Mouse (Mus musculus) limb, embryonic 14.5 days (tissue): Measurements from ENCODE around the gene Robo2. TPM values are rescaled to one million over a fixed set of nuclear protein-coding genes. Genes with fewer than 3 reads are reported as not detected.
A peak's percentile ranks its signal among the peaks of the same experiment; 100 is the strongest.

ENCODE experiments used
- ATAC-seq: fragments of 200-750 bp; cut with Nextera tagmentation; 2 replicates; pipeline ENCODE4 v1.8.0; 2017; ENCODE audit warnings: low read depth, moderate number of reproducible peaks, moderate TSS enrichment; ENCODE audit not compliant: low FRiP score
- DNase-seq: peaks from one replicate; pipeline ENCODE4 v3.0.0-alpha.2; 2015; ENCODE audit warnings: low spot score
- H3K27ac ChIP-seq: fragments of 300-500 bp; sonication (generic); replicated peaks from 2 replicates; pipeline ENCODE4 v1.5.1; 2014; ENCODE audit warnings: low read depth, mild to moderate bottlenecking, low read length, moderate library complexity, mixed read lengths
- H3K27me3 ChIP-seq: fragments of 300-500 bp; sonication (generic); 2 replicates; pipeline ENCODE4 v1.6.1; 2014; ENCODE audit warnings: low read length, mixed read lengths; ENCODE audit not compliant: control insufficient read depth, insufficient read depth
- H3K36me3 ChIP-seq: fragments of 300-500 bp; sonication (generic); 2 replicates; pipeline ENCODE4 v1.6.1; 2014; ENCODE audit warnings: mild to moderate bottlenecking, low read length, moderate library complexity, mixed read lengths; ENCODE audit not compliant: control insufficient read depth, insufficient read depth
- H3K4me1 ChIP-seq: fragments of 300-500 bp; sonication (generic); 2 replicates; pipeline ENCODE4 v1.6.1; 2014; ENCODE audit warnings: antibody characterized with exemption, low read length, mixed read lengths; ENCODE audit not compliant: control insufficient read depth, insufficient read depth
- H3K4me2 ChIP-seq: fragments of 300-500 bp; sonication (generic); replicated peaks from 2 replicates; pipeline ENCODE4 v1.6.1; 2014; ENCODE audit warnings: low read depth, mild to moderate bottlenecking, low read length, moderate library complexity; ENCODE audit not compliant: severe bottlenecking
- H3K4me3 ChIP-seq: fragments of 300-500 bp; sonication (generic); replicated peaks from 2 replicates; pipeline ENCODE4 v1.5.1; 2014; ENCODE audit warnings: low read length
- H3K9ac ChIP-seq: fragments of 300-500 bp; sonication (generic); 2 replicates; pipeline ENCODE4 v1.6.1; 2014; ENCODE audit warnings: mild to moderate bottlenecking, low read depth, low read length, moderate library complexity; ENCODE audit not compliant: severe bottlenecking
- H3K9me3 ChIP-seq: fragments of 300-500 bp; sonication (generic); 2 replicates; pipeline ENCODE4 v1.6.1; 2016; ENCODE audit warnings: low read length; ENCODE audit not compliant: control insufficient read depth
- POLR2A ChIP-seq: fragments of 200-500 bp; IDR thresholded peaks from 2 replicates; pipeline ENCODE4 v1.8.0; 2012; ENCODE audit warnings: inconsistent platforms, mild to moderate bottlenecking, moderate library complexity, borderline replicate concordance; ENCODE audit not compliant: insufficient read depth, insufficient read length; ENCODE audit errors: extremely low read depth
- WGBS: fragments of 180-500 bp; shearing (Covaris S2); extraction: QIAGEN DNeasy Blood & Tissue Kit; methylation state at CpG from one replicate; pipeline ENCODE4 v1.1.7; 2014; 5-methylcytosine and 5-hydroxymethylcytosine counted together
- polyA plus RNA-seq, 2 experiments: library from polyadenylated mRNA; depleted of rRNA in 1 of 2; stranded (reverse) in 1 of 2; unstranded in 1 of 2; fragments of >200 nt; fragmentation: Nextera tagmentation in 1 of 2; extraction: Ambion mirVana in 1 of 2; gene quantifications; 2 replicates each; pipeline versions ENCODE4 v1.2.1 to v1.2.3; 2012 to 2014

Robo2 gene
- polyA plus RNA-seq, 2 experiments: 52.6 to 68.8 TPM

- no peak for DNase-seq
- Histone ChIP-seq H3K27ac (no peak overlapping the region), H3K4me1 (0 out of 2 replicates have a peak, but pooled peaks cover 2% of the 10 kb centered on the region), H3K4me2 (peak overlapping the region; percentile 80), H3K9ac (peak overlapping the region; percentile 67), H3K4me3 (peak overlapping the region; percentile 71), H3K9me3 (no peaks in the 10 kb centered on the region), H3K27me3 (no peaks in the 10 kb centered on the region), H3K36me3 (no peaks in the 10 kb centered on the region; the same call in 1 of the 2 replicates)
- 12% methylated on average over 6 of the region's 6 CpGs for WGBS
- no peak for TF ChIP-seq POLR2A
- ATAC-seq: no peak
Measured at GRCm38 (mm10) chr16:74410125-74410524, 1.5 kb downstream of the Robo2 start.

- H3K4me2 ChIP-seq: peak overlapping the region; percentile 80
- 0 out of 2 replicates have a peak, but pooled peaks cover 2% of the 10 kb centered on the region for H3K4me1 ChIP-seq
- 44% methylated on average over 4 of the region's 4 CpGs for WGBS
- H3K27me3 ChIP-seq: no peaks in the 10 kb centered on the region
- peak overlapping the region; percentile 44 for H3K9ac ChIP-seq
- no peak for TF ChIP-seq POLR2A
- H3K27ac ChIP-seq: no peak overlapping the region
- H3K9me3 ChIP-seq: no peaks in the 10 kb centered on the region
- peak overlapping the region; percentile 71 for H3K4me3 ChIP-seq
- DNase-seq: no peak
- H3K36me3 ChIP-seq: no peaks in the 10 kb centered on the region; the same call in 1 of the 2 replicates
- no peak for ATAC-seq
Measured at GRCm38 (mm10) chr16:74409548-74409947, 2.1 kb downstream of the Robo2 start.

DNA sequence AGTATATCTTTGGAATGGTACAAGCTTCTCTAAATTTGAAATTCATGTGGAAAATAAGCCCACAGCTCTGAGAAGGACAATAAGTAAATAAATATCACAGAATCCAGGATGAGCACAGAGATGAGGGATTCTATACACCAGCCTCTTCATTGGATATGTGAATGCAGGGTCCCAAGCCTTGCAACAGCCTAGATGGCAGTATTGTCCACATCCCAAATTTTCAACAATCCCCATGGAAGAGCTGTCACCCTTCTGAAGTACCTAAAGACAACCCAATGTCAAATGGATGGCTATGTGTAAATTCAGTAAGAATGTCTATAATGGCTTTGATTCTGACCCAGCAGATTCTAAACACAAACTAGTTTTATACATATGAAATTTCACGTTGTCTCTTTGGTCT, 3.1 kb downstream of the Robo2 start:
- no peak for DNase-seq
- no peak for TF ChIP-seq POLR2A
- ATAC-seq: no peak
- peak overlapping the region; percentile 31; the same call in 1 of the 2 replicates for H3K9ac ChIP-seq
- no peaks in the 10 kb centered on the region for H3K9me3 ChIP-seq
- peak overlapping the region; percentile 80 for H3K4me2 ChIP-seq
- 0 out of 2 replicates have a peak, but pooled peaks cover 2% of the 10 kb centered on the region for H3K4me1 ChIP-seq
- no peaks in the 10 kb centered on the region; the same call in 1 of the 2 replicates for H3K36me3 ChIP-seq
- H3K27ac ChIP-seq: no peak overlapping the region
- WGBS: 31% methylated on average over 1 of the region's 1 CpGs
- no peaks in the 10 kb centered on the region for H3K27me3 ChIP-seq
- H3K4me3 ChIP-seq: peak overlapping the region; percentile 71

GRCm38 (mm10) chr16:74397291-74397690, 14.3 kb downstream of the Robo2 start:
- DNase-seq (no peak), ATAC-seq (no peak)
- Histone ChIP-seq H3K4me1 (0 out of 2 replicates have a peak, but pooled peaks cover 10% of the 10 kb centered on the region), H3K27ac (no peak overlapping the region), H3K9ac (no peak overlapping the region), H3K27me3 (no peaks in the 10 kb centered on the region), H3K4me3 (no peak overlapping the region), H3K36me3 (no peaks in the 10 kb centered on the region), H3K4me2 (no peak overlapping the region), H3K9me3 (no peaks in the 10 kb centered on the region)
- 78% methylated on average over 2 of the region's 2 CpGs for WGBS
- TF ChIP-seq POLR2A: no peak

DNA sequence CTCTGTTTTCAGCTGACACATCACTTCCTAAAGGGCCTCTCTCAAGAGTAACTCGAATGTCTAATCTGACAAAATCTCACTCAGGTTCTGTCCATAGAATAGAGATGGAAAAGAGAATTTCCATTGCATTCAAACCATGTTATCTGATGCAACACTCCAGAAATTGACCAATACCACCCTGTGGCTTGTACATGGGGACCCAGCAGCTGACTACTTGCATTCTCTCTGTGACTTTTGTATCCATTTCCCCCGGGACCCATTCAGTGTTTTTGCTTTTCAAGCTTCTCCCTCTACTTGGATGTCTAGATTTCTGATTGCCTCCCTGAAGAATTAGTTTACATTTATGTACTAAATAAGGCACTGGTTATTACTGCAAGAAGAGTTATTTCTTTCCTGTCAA, 15.9 kb downstream of the Robo2 start:
- H3K4me3 ChIP-seq: no peak overlapping the region
- 91% methylated on average over 2 of the region's 2 CpGs for WGBS
- 0 out of 2 replicates have a peak, but pooled peaks cover 10% of the 10 kb centered on the region for H3K4me1 ChIP-seq
- H3K9me3 ChIP-seq: no peaks in the 10 kb centered on the region
- H3K4me2 ChIP-seq: no peak overlapping the region
- no peak overlapping the region for H3K27ac ChIP-seq
- TF ChIP-seq POLR2A: no peak
- H3K9ac ChIP-seq: no peak overlapping the region
- ATAC-seq: no peak
- no peaks in the 10 kb centered on the region for H3K27me3 ChIP-seq
- H3K36me3 ChIP-seq: no peaks in the 10 kb centered on the region
- no peak for DNase-seq
